Mouse (Mus musculus) lung, embryonic 14.5 days (tissue): ENCODE results near the gene Slc25a13. TPM values are rescaled to one million over a fixed set of nuclear protein-coding genes. Genes with fewer than 3 reads are reported as not detected.

ENCODE experiments used
- ATAC-seq: fragments of 200-750 bp; cut with Nextera tagmentation; 2 replicates; pipeline ENCODE4 v1.8.0; 2017; ENCODE audit warnings: mild to moderate bottlenecking, moderate TSS enrichment, moderate library complexity; ENCODE audit not compliant: insufficient read depth
- DNase-seq: peaks from one replicate; pipeline ENCODE4 v3.0.0-alpha.2; 2015
- H3K27ac ChIP-seq: fragments of 300-500 bp; sonication (generic); 2 replicates; pipeline ENCODE4 v1.5.1; 2014; ENCODE audit warnings: low read depth, mild to moderate bottlenecking, moderate library complexity
- H3K27me3 ChIP-seq: fragments of 300-500 bp; sonication (generic); 2 replicates; pipeline ENCODE4 v1.6.1; 2014; ENCODE audit warnings: low read length, control low read depth; ENCODE audit not compliant: insufficient read depth
- H3K36me3 ChIP-seq: fragments of 300-500 bp; sonication (generic); 2 replicates; pipeline ENCODE4 v1.6.1; 2014; ENCODE audit warnings: control low read depth; ENCODE audit not compliant: insufficient read depth
- H3K4me1 ChIP-seq: fragments of 300-500 bp; sonication (generic); 2 replicates; pipeline ENCODE4 v1.6.1; 2014; ENCODE audit warnings: antibody characterized with exemption, control low read depth; ENCODE audit not compliant: insufficient read depth
- H3K4me2 ChIP-seq: fragments of 300-500 bp; sonication (generic); 2 replicates; pipeline ENCODE4 v1.6.1; 2014; ENCODE audit warnings: mild to moderate bottlenecking
- H3K4me3 ChIP-seq: fragments of 300-500 bp; sonication (generic); 2 replicates; pipeline ENCODE4 v1.5.1; 2014; ENCODE audit warnings: low read depth, low read length
- H3K9ac ChIP-seq: fragments of 300-500 bp; sonication (generic); 2 replicates; pipeline ENCODE4 v1.6.1; 2014
- H3K9me3 ChIP-seq: fragments of 300-500 bp; sonication (generic); 2 replicates; pipeline ENCODE4 v1.6.1; 2016; ENCODE audit warnings: low read depth, low read length, control low read depth
- CTCF ChIP-seq: IDR thresholded peaks from 2 replicates; pipeline ENCODE4 v1.5.1; 2016; ENCODE audit warnings: antibody characterized with exemption, low read depth
- WGBS: fragments of 180-500 bp; shearing (Covaris S2); extraction: QIAGEN DNeasy Blood & Tissue Kit; methylation state at CpG from one replicate; pipeline ENCODE4 v1.1.7; 2014; 5-methylcytosine and 5-hydroxymethylcytosine counted together
- polyA plus RNA-seq: library from polyadenylated mRNA; unstranded; fragments of >200 nt; fragmentation: Nextera tagmentation; extraction: Ambion mirVana; gene quantifications from 2 replicates; pipeline ENCODE4 v1.2.1, GENCODE M21; 2014

Gene Slc25a13
- polyA plus RNA-seq, 1 experiment from 2014 or later, result 33.6 TPM

- Histone ChIP-seq H3K4me2 (no peak overlapping the region), H3K9me3 (no peaks in the 10 kb centered on the region), H3K9ac (no peak overlapping the region), H3K27me3 (no peaks in the 10 kb centered on the region), H3K4me3 (no peak overlapping the region), H3K36me3 (no peaks in the 10 kb centered on the region), H3K4me1 (no peaks in the 10 kb centered on the region), H3K27ac (no peak overlapping the region)
- no peak for TF ChIP-seq CTCF
- DNase-seq (no peak), ATAC-seq (no peak)
- WGBS, result 88% methylated on average over 7 of the region's 7 CpGs
Measured at GRCm38 (mm10) chr6:6075940-6076447, 141.0 kb downstream of the Slc25a13 start.

GRCm38 (mm10) chr6:6071038-6071437 is 145.9 kb downstream of the Slc25a13 start:
- ATAC-seq (no peak), DNase-seq (no peak)
- Histone ChIP-seq H3K9me3 (no peaks in the 10 kb centered on the region), H3K27me3 (no peaks in the 10 kb centered on the region), H3K27ac (no peak overlapping the region), H3K4me3 (no peak overlapping the region), H3K9ac (no peak overlapping the region), H3K4me1 (no peaks in the 10 kb centered on the region), H3K4me2 (no peak overlapping the region), H3K36me3 (no peaks in the 10 kb centered on the region)
- TF ChIP-seq CTCF, result no peak
- 57% methylated on average over 7 of the region's 7 CpGs for WGBS

GRCm38 (mm10) chr6:6070015-6070414 is 147.0 kb downstream of the Slc25a13 start:
- no peak overlapping the region for H3K27ac ChIP-seq
- no peaks in the 10 kb centered on the region for H3K9me3 ChIP-seq
- H3K4me1 ChIP-seq, result no peaks in the 10 kb centered on the region
- 12% methylated on average over 3 of the region's 3 CpGs for WGBS
- H3K27me3 ChIP-seq, result no peaks in the 10 kb centered on the region
- no peak for ATAC-seq
- no peak for DNase-seq
- no peak overlapping the region for H3K4me3 ChIP-seq
- H3K9ac ChIP-seq, result no peak overlapping the region
- no peak for TF ChIP-seq CTCF
- no peaks in the 10 kb centered on the region for H3K36me3 ChIP-seq
- H3K4me2 ChIP-seq, result no peak overlapping the region

- H3K27ac ChIP-seq, result no peak overlapping the region
- no peaks in the 10 kb centered on the region for H3K4me1 ChIP-seq
- H3K4me3 ChIP-seq, result no peak overlapping the region
- H3K9ac ChIP-seq, result no peak overlapping the region
- ATAC-seq (no peak), DNase-seq (no peak)
- TF ChIP-seq CTCF, result no peak
- H3K4me2 ChIP-seq, result no peak overlapping the region
- H3K9me3 ChIP-seq, result no peaks in the 10 kb centered on the region
- no peaks in the 10 kb centered on the region for H3K36me3 ChIP-seq
- 87% methylated on average over 6 of the region's 6 CpGs for WGBS
- H3K27me3 ChIP-seq, result no peaks in the 10 kb centered on the region
Measured at GRCm38 (mm10) chr6:6067201-6067600, 149.8 kb downstream of the Slc25a13 start.

GRCm38 (mm10) chr6:6058548-6058947 is 158.4 kb downstream of the Slc25a13 start:
- ATAC-seq (no peak), DNase-seq (no peak)
- no peak overlapping the region for H3K4me2 ChIP-seq
- no peak overlapping the region for H3K27ac ChIP-seq
- H3K36me3 ChIP-seq, result no peaks in the 10 kb centered on the region
- no peak overlapping the region for H3K4me3 ChIP-seq
- TF ChIP-seq CTCF, result no peak
- no peaks in the 10 kb centered on the region for H3K4me1 ChIP-seq
- H3K9me3 ChIP-seq, result no peaks in the 10 kb centered on the region
- H3K9ac ChIP-seq, result no peak overlapping the region
- 57% methylated on average over 3 of the region's 3 CpGs for WGBS
- H3K27me3 ChIP-seq, result no peaks in the 10 kb centered on the region

- Histone ChIP-seq H3K9me3 (no peaks in the 10 kb centered on the region), H3K4me1 (no peaks in the 10 kb centered on the region), H3K36me3 (no peaks in the 10 kb centered on the region), H3K27me3 (no peaks in the 10 kb centered on the region), H3K4me3 (no peak overlapping the region), H3K27ac (no peak overlapping the region), H3K9ac (no peak overlapping the region), H3K4me2 (no peak overlapping the region)
- no peak for ATAC-seq
- 78% methylated on average over 3 of the region's 3 CpGs for WGBS
- TF ChIP-seq CTCF, result no peak
- DNase-seq, result no peak
Measured at GRCm38 (mm10) chr6:6053946-6054345, 163.0 kb downstream of the Slc25a13 start.

- no peak overlapping the region for H3K4me2 ChIP-seq
- H3K9me3 ChIP-seq, result no peaks in the 10 kb centered on the region
- no peak overlapping the region for H3K27ac ChIP-seq
- no peaks in the 10 kb centered on the region for H3K27me3 ChIP-seq
- DNase-seq (no peak), ATAC-seq (no peak)
- no peak overlapping the region for H3K4me3 ChIP-seq
- WGBS, result 65% methylated on average over 11 of the region's 11 CpGs
- TF ChIP-seq CTCF, result no peak
- H3K4me1 ChIP-seq, result no peaks in the 10 kb centered on the region
- no peaks in the 10 kb centered on the region for H3K36me3 ChIP-seq
- H3K9ac ChIP-seq, result no peak overlapping the region
Measured at GRCm38 (mm10) chr6:6052696-6053095, 164.3 kb downstream of the Slc25a13 start.
